Mouse (Mus musculus) lung, postnatal 14 days (tissue): ENCODE measurements around the gene Slc20a1.

ENCODE experiments used
- DNase-seq: peaks from one replicate; pipeline ENCODE4 v3.0.0; 2021

The Slc20a1 gene

DNA sequence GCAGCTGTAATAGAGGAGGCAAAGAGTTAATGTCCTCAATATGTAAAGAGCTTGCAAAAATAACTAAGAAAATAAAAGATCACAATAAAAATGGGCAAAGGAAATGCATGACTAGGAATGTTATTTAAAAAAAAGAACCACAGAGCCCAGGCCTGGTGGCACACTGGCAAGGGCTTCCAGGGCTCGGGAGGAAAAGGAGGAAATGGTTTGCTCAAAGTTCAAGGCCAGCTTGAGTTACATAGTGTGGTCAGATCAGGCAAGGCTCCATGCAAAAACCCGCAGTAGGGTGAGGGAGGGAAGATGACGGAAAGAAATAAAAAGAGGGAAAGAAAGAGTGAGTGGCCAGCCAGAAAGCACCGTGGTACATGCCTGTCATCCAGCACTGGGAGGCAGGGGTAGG is 30.0 kb downstream of the Slc20a1 start:
- no peak for DNase-seq

DNA sequence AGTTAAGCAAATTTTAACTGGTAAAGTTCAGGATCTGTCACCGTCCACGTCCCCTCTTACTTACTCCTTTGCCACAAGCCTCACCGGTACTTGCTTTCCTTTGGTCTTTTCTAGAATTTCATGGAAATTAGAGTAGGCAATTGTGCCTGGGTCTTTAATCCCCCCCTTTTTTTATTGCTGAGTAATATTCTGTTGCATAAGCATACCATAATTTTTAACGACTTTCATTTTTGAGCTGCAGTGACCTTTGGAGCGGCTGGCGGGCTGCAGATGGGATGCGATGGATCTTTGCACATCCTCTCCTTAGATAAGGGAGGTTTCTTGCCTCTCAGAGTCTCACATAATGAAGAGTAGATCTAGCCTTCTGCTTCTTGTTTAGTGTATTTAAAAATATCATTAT is 30.8 kb downstream of the Slc20a1 start:
- no peak for DNase-seq

DNA sequence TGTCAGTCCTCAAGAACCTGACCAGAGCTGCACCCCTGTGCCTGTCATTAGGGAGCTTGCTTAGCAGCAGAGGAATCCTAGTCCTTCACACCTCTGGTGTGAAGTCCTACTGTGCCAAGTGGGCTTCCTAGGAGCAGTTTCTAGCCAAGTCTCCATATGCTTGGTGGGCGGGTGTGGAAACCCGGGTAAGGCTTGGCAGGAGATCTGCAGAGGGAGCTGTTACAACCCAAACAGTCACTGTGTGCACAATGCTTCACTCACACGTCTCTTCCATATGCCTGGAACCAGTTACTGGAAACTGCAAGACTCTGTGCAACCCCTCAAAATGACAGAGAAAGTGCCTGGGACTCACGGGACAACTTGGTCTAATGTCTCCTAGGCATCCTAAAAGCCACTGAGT is 33.5 kb downstream of the Slc20a1 start:
- DNase-seq = no peak

DNA sequence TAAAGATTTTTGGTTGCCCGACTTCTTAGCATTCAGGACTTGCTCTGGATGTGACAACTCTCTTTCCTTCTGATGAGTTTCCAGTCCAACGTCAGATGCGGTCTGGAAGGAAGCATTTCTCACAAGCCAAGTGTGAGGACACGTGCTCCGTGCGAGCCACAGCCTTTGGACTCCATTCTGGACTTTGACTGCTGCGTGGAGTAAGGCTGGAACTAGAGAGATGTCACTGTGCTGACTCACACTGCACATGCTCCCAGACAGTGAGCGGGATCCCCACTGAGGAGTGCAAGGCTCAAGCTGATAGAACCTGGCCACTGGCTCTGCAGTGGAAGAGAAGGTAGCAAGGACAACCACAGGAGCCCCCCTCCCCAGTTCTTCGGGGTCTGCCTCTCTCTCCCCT is 33.9 kb downstream of the Slc20a1 start:
- no peak for DNase-seq

DNA sequence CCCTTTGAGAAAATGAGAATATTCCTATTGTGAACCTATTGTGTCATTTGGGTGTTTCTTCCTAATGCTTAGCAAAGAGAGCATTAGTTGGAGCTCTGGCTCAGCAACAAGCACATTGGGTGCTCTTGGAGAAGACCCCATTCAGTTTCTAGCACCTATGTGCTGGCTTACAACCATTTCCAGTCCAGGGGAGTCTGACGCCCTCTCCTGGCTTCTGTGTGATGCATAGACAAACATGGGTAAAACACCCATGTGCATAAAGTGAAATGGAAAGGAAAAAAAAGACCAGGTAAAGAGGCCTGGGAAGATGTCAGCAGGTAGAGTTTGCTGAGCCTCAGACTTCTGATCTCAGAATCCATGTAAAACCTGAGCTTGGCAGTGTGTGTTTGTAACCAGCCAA is 34.7 kb downstream of the Slc20a1 start:
- no peak for DNase-seq

DNA sequence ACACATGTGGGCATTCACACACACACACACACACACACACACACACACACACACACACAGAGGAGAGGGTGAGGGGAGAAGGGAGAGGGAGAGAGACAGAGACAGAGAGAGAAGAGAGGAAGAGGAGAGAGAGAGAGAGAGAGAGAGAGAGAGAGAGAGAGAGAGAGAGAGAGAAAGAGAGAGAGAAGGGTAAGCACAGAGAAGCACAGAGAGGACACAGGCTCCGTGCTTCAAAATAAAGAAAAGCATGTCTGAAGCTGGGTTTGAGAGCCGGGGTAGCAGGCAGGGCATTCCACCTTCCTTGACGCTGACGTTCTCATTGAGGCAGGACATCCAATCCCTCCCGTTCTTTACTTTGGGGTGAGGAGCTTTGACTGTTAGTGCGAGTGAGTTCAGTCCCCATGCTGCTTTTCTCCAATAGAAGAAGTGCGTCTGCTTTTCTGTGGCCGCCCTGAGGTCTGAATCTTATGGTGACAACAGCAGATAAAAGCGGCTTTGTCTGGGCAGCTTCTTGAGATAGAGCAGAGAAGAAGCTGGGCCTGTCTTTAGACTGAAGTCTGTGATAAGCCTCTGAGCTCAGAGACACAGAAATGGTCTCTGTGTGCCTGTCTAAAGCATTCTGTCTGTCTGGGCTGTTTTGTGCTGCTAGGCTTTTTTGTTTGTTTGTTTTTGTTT is 35.4 kb downstream of the Slc20a1 start:
- no peak for DNase-seq

DNA sequence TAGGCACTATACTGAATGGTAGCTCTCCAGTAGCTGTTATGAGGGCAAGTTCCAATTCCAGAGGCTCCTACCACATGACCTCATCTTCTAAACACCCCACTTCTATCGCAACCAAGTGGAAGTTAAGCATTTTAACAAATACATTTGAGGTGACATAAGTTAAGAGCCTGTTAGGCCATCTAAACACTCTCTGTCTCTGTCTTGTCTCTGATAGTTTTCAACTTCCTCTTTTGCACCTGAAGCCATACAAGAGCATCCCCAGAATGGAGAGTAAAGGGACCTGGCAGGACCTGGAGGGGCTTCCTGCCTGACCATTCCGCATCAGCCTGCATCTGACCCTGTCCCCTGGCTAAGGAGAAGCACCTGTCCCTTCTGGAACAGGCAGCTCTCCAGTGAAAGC is 36.2 kb downstream of the Slc20a1 start:
- DNase-seq = no peak

DNA sequence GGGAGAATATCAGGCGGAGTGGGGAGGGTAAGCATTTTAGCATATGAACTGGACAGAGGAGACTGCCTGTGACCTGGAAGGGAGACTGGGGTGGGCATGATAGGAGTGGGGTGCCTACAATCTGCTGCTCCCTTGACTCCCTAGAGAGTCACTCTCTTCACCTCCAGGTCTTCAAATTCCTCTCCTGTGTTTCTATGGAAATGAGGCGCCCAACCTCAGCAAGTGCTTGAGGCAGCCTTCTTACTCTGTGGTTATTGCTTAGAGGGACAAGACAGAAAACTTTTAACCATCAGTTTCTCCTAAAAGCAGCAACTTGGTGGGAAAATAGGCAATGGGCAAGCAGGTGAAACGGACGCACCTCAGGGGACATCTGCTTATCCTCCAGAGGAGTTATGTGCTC is 38.0 kb downstream of the Slc20a1 start:
- DNase-seq = no peak

DNA sequence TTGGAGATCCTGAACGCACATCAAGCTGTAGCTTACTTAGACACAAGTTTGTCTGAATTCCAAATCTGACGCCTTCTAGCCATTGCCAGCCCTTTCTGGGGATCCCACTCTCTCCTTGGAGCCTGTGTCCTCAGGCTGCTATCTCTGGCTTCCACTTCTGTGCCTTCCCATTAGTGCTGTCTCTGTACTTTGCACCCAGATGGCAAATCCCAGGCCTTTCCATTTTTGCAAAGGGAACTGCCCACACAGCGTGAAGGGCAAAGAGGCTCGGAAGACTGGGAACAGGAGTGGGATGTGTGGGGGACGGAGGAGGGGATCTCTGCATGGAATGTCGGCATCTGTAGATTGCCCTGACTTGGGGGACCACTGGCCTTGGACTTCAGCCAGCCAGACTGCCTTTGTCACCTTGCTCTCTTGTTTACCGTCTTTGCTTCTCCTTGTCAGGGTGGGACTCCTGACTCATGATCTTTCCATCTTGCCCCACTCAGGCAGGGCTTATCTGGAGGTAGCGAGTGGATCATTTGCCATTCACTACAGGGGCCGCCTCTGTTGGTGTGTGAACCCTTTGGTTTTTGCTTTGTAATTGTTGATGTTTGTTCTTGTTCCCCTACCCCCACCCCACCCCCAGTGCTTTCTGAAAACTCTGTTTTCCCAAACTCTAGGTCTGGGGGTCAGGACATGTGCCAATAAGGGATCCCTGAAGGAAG is 42.3 kb downstream of the Slc20a1 start:
- no peak for DNase-seq

DNA sequence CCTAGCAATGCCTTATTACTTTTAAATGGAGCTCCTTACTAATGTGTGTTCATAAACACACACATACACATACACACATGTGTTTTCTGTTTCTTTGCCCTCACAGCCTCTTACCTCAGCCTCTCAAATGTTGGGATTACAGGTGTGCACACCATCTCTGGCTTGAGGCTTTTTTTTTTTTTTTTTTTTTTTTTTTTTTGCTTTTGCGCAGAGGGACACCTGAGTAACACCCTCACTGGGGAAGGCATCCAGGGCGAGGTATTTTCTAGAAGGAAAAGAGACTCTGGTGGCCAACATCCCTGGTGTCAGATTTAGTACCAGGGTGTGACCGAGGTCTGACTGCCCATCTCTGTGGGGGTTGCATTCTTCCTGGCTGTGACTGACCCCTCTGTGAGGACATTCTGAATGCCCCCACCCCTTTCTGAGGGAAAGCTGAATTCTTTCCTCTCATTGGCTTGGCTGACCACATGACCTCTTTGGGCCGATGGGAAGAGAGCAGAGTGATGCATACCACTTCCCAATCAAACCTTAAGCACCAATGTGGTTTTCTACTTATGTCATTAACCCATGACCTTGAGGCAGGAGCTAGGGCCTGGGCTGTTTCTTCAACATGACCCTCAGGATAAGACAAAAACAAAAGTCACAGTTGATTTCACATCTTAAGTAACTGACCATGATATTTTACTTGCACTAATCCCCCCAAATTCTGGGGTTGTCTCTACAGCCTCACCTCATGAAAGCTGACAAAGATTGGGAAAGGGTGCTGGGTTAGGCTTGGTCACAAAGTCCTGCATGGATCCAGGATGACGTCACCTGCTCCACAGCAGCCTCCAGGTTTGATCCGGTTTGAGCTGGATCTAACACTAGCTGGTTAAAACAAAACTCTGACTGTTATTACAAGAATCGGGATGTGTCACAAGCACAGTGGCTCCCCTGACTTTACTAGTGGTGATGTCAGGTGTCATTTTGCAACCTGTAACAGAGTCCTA is 43.6 kb downstream of the Slc20a1 start:
- DNase-seq = no peak

DNA sequence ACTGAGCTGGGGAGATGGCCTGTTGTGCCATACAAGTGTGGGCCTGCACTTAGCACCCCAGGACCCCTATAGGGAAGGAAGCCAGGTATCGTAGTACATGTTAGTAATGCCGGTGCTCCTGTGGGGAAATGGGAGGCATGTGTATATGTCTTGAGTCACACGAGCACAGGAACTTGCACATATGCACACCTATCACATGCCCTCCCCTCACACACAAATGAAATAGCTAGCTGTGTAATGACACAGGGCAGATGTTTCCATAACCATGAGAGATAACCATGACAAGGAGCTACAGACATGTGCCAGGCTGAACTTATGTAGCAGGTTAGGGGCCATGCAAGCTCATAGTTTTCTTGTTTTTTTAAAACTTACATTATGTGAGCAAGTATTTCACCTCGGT is 44.4 kb downstream of the Slc20a1 start:
- no peak for DNase-seq

DNA sequence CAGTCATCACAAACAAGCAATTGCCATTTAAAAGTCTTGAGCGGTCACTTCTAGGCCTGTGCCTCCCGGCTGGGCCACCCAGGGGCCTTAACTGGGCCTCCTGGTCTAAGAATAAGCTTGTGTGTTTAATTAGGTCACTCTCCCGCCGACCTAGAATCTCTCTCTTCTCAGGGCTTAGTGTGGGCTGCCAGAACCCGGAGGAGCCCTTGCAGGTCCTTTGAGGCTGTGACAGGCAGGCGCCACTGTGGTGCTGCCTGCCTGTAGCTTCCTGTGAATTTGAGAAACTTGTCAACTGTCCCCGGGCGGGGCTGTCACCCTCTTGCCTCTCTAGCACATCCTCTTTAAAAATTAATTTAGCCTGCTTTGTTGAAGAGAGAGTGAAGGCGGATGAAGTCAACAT is 45.2 kb downstream of the Slc20a1 start:
- DNase-seq = no peak

DNA sequence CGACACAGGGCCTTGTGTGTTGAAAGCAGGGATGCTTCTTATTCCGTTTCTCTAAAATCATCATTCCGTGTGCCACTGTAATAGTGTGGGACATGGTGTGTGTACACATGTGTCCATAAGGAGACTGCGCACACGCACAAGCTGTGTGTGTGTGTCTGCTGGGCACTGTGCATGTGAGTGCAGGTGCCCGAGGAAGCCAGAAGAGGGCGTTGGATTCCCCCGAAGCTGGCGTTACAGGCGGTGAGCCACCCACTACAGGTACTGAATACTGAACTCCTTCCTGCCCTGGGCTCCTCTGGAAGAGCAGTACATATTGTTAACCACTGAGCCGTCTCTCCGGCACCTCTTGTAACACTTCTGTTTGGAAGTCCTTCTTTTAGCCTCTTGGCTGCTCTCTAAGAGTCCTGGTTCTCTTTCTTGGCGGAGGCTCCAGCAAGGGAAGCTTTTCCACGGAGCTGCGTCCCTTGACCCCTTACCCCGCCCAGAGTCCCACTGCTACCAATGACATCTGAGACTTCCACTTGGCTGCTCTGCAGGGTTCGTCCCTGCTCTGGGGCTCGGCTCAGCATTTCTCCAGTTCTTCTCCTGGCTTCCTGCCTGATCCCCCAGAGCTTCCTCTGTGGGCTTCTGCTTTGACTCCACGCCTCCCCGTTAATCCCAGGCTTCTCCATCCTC is 46.0 kb downstream of the Slc20a1 start:
- peak; percentile 5 for DNase-seq

DNA sequence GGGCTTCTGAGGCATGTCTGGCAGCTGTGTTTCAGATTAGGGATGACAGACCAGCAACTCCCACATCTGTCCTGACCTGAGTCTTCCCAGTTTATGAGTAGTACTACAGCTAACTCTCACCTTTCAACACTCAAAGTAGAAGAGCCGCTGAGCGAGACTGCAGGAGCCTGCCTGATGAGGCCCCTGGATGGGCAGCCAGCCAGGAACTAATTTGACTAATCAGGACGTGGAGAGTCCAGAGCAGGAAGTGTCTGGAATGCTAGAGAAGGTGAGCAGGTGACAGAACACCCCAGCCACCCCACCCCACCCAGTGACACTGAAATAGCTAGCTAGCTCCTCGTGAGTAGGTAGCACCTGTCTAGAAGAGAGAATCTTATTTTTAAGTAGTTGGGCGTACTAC is 47.1 kb downstream of the Slc20a1 start:
- peak; percentile 17 for DNase-seq

DNA sequence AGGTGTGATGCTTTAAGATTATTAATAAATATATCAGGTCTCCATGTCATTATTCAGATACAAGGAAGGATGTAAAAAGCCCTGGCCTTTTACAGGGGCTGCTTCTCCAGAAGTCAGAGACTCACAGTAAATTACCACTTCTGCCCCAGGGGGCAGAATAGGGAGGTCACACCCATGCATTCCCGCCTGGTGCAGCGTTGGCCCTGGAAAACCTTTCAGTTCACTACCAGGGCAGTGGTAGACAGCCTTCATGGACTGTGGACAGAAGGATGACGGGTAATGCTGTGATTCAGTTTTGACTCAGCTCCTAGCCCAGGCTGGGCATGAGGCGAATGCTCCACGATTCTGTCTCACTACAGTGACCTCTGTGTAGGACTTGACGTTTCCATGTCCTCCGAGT is 47.9 kb downstream of the Slc20a1 start:
- DNase-seq = no peak

DNA sequence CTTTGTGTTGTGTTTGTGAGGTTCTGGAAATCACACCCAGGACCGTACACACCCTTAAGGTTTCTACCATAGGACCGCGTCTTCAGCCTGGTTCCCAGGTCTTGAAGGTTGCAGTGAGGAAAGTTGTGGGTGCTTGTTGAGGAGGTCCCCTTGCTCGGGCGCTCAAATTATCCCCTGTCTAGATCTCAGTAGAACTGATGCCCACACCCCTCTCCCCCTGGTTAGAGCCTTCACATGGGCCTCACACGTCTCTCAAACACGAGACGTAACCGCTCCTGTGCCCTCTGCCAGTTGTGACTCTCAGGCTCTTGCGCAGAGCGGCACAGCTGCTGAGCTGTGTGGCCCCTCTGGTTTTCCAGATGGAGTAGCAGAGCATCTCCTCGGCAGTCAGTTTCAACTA is 48.4 kb downstream of the Slc20a1 start:
- no peak for DNase-seq

DNA sequence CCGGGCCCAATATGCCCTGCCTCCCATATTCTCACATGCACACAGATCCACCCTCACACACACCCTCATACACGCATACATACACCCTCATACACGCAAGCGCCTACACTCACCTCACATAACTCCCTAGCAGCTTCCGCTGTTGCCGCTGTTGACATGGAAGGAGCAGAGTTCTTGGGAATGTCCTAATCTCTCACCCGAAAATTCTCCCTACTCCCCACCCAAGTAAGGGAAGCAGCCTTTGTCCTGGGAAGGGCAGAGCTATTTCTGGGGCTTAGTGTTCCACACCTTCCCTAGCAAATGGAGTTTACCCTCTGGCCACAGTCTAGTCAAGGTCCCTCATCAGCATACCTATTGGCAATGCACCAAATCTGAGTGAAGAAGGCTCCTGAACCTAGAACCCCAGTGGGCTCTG is 49.1 kb downstream of the Slc20a1 start:
- DNase-seq = no peak

DNA sequence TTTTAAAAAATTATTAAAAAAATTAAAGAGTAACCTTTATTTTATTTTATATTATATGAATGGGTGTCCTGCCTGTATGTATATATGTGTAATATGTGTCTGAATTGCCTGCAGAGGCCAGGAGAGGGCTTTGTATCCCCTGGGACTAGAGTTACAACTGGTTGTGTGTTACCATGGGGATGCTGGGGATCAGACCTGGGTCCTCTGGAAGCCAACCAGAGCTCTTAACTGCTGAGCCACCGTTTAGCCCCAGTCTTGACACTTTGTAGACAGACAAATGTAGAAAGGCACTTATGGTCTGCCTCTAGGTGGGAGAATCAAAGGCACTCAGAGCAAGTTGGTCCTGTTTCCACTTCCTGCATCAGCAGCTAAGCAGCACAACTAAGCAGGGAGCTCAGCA is 50.8 kb downstream of the Slc20a1 start:
- no peak for DNase-seq

DNA sequence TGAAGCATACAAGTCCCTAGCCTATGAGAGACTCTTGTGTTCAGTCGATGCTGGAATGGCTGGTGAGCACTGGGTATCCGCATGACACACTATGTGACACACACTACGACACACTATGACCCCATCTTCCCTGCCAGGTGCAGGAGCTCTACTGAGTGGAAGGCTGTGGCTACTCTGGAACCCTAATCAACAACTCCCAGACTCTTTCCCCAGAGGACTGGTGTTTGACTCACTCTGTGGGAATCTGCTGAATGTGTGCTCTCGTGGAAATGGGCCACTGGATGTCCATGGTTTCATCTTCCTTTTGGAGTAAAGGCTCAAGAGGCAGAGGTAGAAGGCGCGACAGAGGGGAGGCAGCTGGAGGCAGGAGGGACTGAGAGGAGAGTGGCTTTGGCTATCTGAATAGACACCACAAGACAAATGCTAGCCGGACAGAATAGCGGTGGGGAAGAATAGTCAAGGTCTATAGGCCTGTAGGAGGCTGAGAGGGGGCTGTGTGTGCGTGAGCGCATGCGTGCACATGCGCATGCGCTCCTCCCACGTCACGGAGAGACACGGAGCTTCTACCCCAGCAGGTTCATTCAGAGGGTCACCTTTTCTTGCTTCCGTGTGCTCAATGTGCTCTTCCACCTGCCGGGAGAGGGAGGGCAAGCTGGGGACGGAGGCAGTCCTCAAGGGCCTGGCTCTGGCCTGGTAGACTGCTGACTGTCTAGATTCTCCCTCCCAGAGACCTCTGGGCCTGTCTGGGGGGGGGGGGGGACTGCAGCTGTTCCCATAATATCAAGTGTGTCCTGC is 54.5 kb downstream of the Slc20a1 start:
- DNase-seq = no peak

DNA sequence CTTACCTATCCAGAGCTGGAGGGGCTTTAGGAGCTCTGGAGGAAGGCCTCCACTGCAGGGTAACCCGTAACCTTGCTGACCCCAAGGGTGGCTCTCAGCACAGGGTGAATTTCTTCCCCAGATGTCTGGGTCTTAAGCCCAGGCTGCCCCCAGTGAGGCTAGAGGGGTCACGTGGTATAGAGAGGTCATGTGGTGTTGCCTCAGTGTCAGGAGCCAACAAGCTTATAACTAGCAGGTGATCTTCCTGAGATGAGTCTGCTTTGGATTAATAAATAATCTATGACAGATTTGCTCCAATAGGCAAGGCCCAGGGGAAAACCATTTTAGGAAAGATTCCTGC is 55.0 kb downstream of the Slc20a1 start:
- no peak for DNase-seq

DNA sequence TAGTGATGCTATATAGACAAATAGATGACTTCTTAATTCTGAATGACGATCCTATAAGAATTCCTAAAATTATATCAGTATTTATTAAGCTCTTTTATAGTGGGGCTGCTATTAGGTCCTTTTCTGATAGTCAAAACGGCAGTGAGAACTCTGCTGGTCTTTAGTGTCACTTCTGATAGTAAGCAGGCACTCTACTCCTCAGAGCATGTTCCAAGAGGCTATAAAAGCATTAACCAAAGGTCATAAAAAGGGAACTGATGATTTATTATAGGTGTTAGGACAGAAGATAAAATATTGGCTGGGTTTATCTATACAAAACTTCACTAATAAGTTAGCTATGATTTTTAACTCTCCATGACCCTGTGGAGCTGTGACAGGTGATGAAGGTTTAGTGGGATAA is 55.5 kb downstream of the Slc20a1 start:
- no peak for DNase-seq

DNA sequence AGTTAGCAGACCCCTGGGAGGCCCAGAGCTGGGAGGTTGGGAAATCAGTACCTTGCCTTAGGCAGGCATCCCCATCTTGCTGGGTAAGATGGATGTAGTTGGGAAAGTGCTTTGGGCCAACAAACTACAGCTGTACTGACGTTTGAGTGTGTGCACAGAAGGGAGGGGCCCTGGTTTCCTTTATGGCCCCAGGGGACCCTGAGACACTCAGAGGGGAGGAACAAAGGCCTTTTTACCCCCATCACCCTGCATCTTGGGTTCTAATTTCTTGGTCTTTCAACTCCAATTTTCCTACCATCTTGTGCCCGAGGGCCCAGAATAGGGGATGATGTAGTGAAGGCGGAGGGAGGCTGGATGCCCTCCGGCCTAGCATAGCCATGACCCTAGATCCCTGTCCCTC is 57.4 kb downstream of the Slc20a1 start:
- DNase-seq = no peak
